12 mouse cellular contexts compared by ENCODE assay signal in the genomic region with DNA sequence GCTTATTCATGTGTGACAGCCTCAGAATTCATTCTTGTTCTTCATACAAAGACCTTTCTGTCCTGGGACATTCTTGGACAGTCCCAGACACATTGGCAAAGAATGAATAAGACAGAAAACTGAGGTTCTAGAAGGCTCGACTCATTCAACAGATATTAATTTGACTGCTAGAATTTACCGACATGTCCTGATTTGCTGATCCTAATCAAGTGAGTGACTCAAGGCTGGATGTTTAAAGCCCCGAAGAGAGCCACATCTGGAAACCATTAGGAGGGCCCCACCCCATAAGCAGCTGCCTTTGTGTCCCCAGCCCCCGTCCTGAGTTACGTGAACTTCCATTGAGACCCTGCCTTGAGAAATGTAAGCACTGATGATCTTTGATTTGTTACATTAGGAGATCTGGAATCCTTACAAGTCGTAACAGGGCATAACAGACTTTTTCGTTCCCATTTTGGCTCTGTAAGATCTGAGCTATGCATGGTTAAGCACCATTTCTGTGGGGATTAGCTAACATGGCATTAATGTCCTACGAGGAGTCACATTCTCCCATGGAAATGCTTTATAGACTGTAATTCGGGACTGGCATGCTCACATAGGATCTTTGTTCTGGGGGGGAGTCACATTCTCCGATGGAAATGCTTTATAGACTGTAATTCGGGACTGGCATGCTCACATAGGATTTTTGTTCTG.
DNase-seq lines count a peak whose midpoint lies in the region; ATAC-seq lines count a peak whose summit lies in the region.
"Had no signal": no experiment of that assay in that cellular context is flagged by ENCODE, and none has a peak within 500 bp of the region (broad histone marks: within the 10 kb centered on the region; RNA-seq: fewer than 3 reads in every experiment).

No protein-coding gene starts in this region.

- H3K9ac ChIP-seq in lung, embryonic 15.5 days = no peak overlapping the region
- H3K9ac ChIP-seq in embryonic facial prominence, embryonic 15.5 days = no peak overlapping the region
- no peak overlapping the region for H3K9ac ChIP-seq in stomach, embryonic 14.5 days (replicated peaks; ENCODE audit: low read depth, low read length)
- H3K9ac ChIP-seq: midbrain, embryonic 12.5 days had no signal

- H3K27ac ChIP-seq in lung, embryonic 15.5 days = peak overlapping the region; percentile 23
- H3K27ac ChIP-seq in embryonic facial prominence, embryonic 15.5 days (replicated peaks) = peak overlapping the region; percentile 44; the same call in 1 of the 2 replicates
- H3K27ac ChIP-seq in stomach, embryonic 14.5 days (ENCODE audit: low read length) = peak overlapping the region; percentile 10; the same call in 1 of the 2 replicates
- no peak overlapping the region for H3K27ac ChIP-seq in heart, embryonic 10.5 days
- H3K27ac ChIP-seq: layer of hippocampus, adult 2 months; midbrain, embryonic 12.5 days had no signal

- DNase-seq in lung, postnatal 14 days = no peak
- DNase-seq in embryo, embryonic 10 days (ENCODE audit: low spot score) = peak; percentile 57
- DNase-seq in heart, embryonic 10.5 days (ENCODE audit: low spot score) = no peak
- no peak for DNase-seq in thymus, postnatal 25 days
- DNase-seq: adrenal gland, adult 8-10 months had no signal

- WGBS in lung, embryonic 15.5 days = 49% methylated on average over 11 of the region's 11 CpGs
- WGBS in embryonic facial prominence, embryonic 15.5 days = 10% methylated on average over 11 of the region's 11 CpGs
- 38% methylated on average over 11 of the region's 11 CpGs for WGBS in stomach, embryonic 14.5 days
- 69% methylated on average over 11 of the region's 11 CpGs for WGBS in heart, embryonic 10.5 days

- H3K4me3 ChIP-seq in lung, embryonic 15.5 days = no peak overlapping the region
- no peak overlapping the region for H3K4me3 ChIP-seq in embryonic facial prominence, embryonic 15.5 days (replicated peaks)
- H3K4me3 ChIP-seq in stomach, embryonic 14.5 days (ENCODE audit: low read depth, low read length) = no peak overlapping the region
- H3K4me3 ChIP-seq in heart, embryonic 10.5 days = no peak overlapping the region
- H3K4me3 ChIP-seq: erythroblast, embryonic 14.5 days; layer of hippocampus, adult 2 months; midbrain, embryonic 12.5 days had no signal

- H3K27me3 ChIP-seq in lung, embryonic 15.5 days = no peaks in the 10 kb centered on the region
- H3K27me3 ChIP-seq in embryonic facial prominence, embryonic 15.5 days = no peaks in the 10 kb centered on the region
- H3K27me3 ChIP-seq in stomach, embryonic 14.5 days (ENCODE audit: control insufficient read depth, insufficient read depth, low read length) = no peaks in the 10 kb centered on the region
- no peaks in the 10 kb centered on the region for H3K27me3 ChIP-seq in heart, embryonic 10.5 days (ENCODE audit: insufficient read depth, poor library complexity, severe bottlenecking)
- H3K27me3 ChIP-seq: midbrain, embryonic 12.5 days had no signal

- no peaks in the 10 kb centered on the region for H3K36me3 ChIP-seq in lung, embryonic 15.5 days
- H3K36me3 ChIP-seq in embryonic facial prominence, embryonic 15.5 days = no peaks in the 10 kb centered on the region
- no peaks in the 10 kb centered on the region for H3K36me3 ChIP-seq in stomach, embryonic 14.5 days (ENCODE audit: control insufficient read depth, insufficient read depth, low read length)
- H3K36me3 ChIP-seq in heart, embryonic 10.5 days = no peaks in the 10 kb centered on the region
- H3K36me3 ChIP-seq: midbrain, embryonic 12.5 days had no signal

- H3K4me1 ChIP-seq in lung, embryonic 15.5 days = peaks cover 8% of the 10 kb centered on the region; the same call in 1 of the 2 replicates
- H3K4me1 ChIP-seq in embryonic facial prominence, embryonic 15.5 days = peaks cover 22% of the 10 kb centered on the region
- no peaks in the 10 kb centered on the region for H3K4me1 ChIP-seq in stomach, embryonic 14.5 days (ENCODE audit: control insufficient read depth, insufficient read depth, low read length)
- H3K4me1 ChIP-seq in heart, embryonic 10.5 days = peaks cover 2% of the 10 kb centered on the region; the same call in 1 of the 2 replicates
- H3K4me1 ChIP-seq: midbrain, embryonic 12.5 days had no signal

- H3K4me2 ChIP-seq in lung, embryonic 15.5 days = no peak overlapping the region
- H3K4me2 ChIP-seq in embryonic facial prominence, embryonic 15.5 days (replicated peaks) = no peak overlapping the region; the same call in 1 of the 2 replicates
- H3K4me2 ChIP-seq in stomach, embryonic 14.5 days (replicated peaks; ENCODE audit: low read depth, low read length) = no peak overlapping the region
- H3K4me2 ChIP-seq: liver, embryonic 11.5 days; midbrain, embryonic 12.5 days had no signal

- no peaks in the 10 kb centered on the region for H3K9me3 ChIP-seq in lung, embryonic 15.5 days
- H3K9me3 ChIP-seq in embryonic facial prominence, embryonic 15.5 days (replicated peaks) = no peaks in the 10 kb centered on the region
- H3K9me3 ChIP-seq in stomach, embryonic 14.5 days (ENCODE audit: control insufficient read depth, low read depth, low read length) = no peaks in the 10 kb centered on the region
- no peaks in the 10 kb centered on the region for H3K9me3 ChIP-seq in heart, embryonic 10.5 days
- H3K9me3 ChIP-seq: midbrain, embryonic 12.5 days had no signal

- ATAC-seq in lung, embryonic 15.5 days (ENCODE audit: borderline replicate concordance, extremely low read depth, low FRiP score, low TSS enrichment) = no peak
- ATAC-seq in embryonic facial prominence, embryonic 15.5 days (ENCODE audit: insufficient number of reproducible peaks, low FRiP score, low TSS enrichment, low read depth) = peak; percentile 70; the same call in 1 of the 2 replicates
- no peak for ATAC-seq in stomach, embryonic 14.5 days (ENCODE audit: insufficient number of reproducible peaks, insufficient read depth, low FRiP score, low read depth)
